Mouse (Mus musculus): Measurements from ENCODE around the gene Prkce. TPM values are rescaled to one million over a fixed set of nuclear protein-coding genes. Genes with fewer than 3 reads are reported as not detected.

The Prkce gene
- total RNA-seq, 2 experiments from 2014 or later, result 2.3 to 5.9 TPM

- no peak for ATAC-seq (replicated peaks; ENCODE audit: poor library complexity, severe bottlenecking)
Measured at GRCm38 (mm10) chr17:86392475-86392874, 224.9 kb downstream of the Prkce start.

GRCm38 (mm10) chr17:86393191-86393590, 225.6 kb downstream of the Prkce start:
- no peak for ATAC-seq (replicated peaks; ENCODE audit: poor library complexity, severe bottlenecking)

DNA sequence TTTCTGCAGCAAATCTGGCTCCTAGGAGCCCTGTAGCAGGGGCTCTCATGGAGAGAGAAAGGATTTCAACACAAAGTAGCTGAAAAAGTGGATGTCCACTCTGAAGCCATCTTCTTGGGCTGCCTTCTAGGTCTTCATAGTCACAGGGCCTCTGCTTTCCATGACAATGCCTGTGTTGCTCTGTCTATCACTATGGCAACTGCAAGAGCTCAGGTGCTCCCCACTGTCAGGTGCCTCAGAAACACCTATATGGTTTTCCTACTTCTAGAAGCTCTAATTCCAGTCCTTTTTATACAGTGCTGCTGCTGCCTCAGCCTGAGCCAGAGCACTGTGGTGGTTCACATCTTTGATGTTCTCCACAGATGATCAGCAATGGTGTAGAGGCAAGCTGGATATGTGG, 229.5 kb downstream of the Prkce start:
- ATAC-seq (replicated peaks; ENCODE audit: poor library complexity, severe bottlenecking), result no peak

GRCm38 (mm10) chr17:86397647-86398046, 230.1 kb downstream of the Prkce start:
- ATAC-seq (replicated peaks; ENCODE audit: poor library complexity, severe bottlenecking), result no peak

- no peak for ATAC-seq (replicated peaks; ENCODE audit: poor library complexity, severe bottlenecking)
Measured at GRCm38 (mm10) chr17:86398226-86398625, 230.6 kb downstream of the Prkce start.

GRCm38 (mm10) chr17:86400032-86400431, 232.4 kb downstream of the Prkce start:
- ATAC-seq (replicated peaks; ENCODE audit: poor library complexity, severe bottlenecking), result no peak

GRCm38 (mm10) chr17:86404795-86405501, 237.4 kb downstream of the Prkce start:
- ATAC-seq (replicated peaks; ENCODE audit: poor library complexity, severe bottlenecking), result no peak

DNA sequence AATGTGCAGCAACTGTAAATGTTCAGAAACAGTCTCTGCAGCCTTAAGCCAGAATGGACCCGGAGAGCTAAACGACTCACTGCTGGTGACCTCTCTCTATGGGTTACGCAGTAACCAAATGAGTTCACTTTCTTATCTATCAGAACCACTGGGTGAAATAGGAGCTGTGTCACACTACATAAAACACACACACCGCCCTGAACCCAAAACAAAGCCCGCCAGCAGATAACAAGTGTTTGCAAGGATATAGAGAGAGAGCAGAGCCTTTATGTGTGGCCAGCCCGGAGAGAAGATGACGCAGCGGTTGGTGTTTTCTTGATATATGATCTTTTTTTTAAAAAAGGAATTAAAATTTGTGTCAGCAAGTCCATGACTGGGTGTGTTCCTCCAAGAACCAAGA, 238.1 kb downstream of the Prkce start:
- no peak for ATAC-seq (replicated peaks; ENCODE audit: poor library complexity, severe bottlenecking)

DNA sequence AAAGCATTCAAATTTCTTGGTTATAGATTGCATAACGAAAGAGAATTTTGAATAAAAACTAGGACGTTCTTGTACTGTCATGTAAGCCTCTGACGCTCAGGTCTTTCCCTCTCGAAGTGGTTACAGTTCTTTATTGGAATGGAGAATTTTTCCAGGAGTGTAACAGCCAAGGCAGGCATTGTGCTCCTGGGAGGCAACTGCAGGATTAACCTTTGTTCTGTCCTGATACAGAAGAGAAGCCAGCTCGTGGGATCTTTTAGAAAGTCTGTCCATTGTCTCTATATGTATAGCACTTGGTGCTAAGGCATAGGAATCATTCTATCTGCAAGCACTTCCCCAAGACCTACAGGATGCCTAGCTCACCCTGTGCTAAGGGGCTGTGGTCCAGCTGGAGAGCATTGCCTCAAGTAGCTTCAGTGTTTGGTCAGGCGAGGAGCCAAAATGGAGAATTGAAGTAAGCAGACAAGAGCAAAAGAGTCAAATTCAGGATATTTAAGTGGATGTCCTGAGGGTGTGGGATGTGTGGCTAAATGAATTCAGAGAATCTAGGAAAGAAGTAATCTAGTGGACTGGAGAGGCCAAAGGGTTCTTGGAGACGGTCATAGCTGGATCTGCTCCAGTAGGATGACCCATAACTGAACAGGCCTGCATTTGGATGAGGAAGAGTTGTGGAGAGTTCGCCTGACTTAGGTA, 240.5 kb downstream of the Prkce start:
- no peak for ATAC-seq (replicated peaks; ENCODE audit: poor library complexity, severe bottlenecking)

DNA sequence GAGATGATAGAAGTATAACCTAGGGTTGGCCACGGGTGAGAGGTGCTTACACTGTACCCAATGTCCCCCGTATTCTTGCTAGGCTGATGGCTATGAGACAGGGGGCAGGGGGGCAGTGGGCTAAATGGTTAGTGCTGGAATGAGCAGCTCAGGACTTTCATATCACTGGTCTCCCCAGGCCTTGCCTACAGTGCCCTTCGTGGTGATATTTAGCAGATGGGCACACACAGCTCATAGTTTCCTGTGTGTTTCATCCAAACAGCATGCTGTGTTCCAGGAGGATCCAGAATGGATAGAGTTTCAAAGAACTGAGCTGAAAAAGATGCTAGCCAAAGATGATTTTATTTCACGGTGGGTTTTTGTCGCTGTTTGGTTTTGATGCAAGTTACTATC, 241.0 kb downstream of the Prkce start:
- ATAC-seq (replicated peaks; ENCODE audit: poor library complexity, severe bottlenecking), result no peak

GRCm38 (mm10) chr17:86409485-86409884, 241.9 kb downstream of the Prkce start:
- ATAC-seq (replicated peaks; ENCODE audit: poor library complexity, severe bottlenecking), result peak; percentile 91

GRCm38 (mm10) chr17:86410496-86410895, 242.9 kb downstream of the Prkce start:
- no peak for ATAC-seq (replicated peaks; ENCODE audit: poor library complexity, severe bottlenecking)

- no peak for ATAC-seq (replicated peaks; ENCODE audit: poor library complexity, severe bottlenecking)
Measured at GRCm38 (mm10) chr17:86412141-86412540, 244.6 kb downstream of the Prkce start.

DNA sequence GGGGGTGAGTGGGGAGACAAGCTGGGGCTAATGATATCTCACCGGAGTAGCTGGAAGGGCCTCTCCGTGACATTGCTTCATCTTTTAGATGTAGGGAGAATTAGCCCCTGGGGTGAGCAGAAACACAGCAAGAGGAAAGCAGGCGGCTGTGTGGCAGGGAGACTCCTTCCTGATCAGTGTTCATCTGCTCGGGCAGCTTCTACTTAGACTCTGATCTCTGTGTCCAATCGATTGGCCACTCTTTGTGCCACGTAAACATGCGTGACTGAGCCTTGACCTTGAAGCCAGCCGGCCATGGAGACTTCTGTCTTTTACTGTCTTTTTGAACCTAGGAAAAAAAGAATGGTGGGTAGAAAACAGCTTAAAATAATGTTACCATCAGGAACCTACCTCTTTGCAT, 247.0 kb downstream of the Prkce start:
- no peak for ATAC-seq (replicated peaks; ENCODE audit: poor library complexity, severe bottlenecking)

GRCm38 (mm10) chr17:86415989-86416388, 248.4 kb downstream of the Prkce start:
- ATAC-seq (replicated peaks; ENCODE audit: poor library complexity, severe bottlenecking), result no peak

- ATAC-seq (replicated peaks; ENCODE audit: poor library complexity, severe bottlenecking), result no peak
Measured at GRCm38 (mm10) chr17:86418334-86418733, 250.7 kb downstream of the Prkce start.

DNA sequence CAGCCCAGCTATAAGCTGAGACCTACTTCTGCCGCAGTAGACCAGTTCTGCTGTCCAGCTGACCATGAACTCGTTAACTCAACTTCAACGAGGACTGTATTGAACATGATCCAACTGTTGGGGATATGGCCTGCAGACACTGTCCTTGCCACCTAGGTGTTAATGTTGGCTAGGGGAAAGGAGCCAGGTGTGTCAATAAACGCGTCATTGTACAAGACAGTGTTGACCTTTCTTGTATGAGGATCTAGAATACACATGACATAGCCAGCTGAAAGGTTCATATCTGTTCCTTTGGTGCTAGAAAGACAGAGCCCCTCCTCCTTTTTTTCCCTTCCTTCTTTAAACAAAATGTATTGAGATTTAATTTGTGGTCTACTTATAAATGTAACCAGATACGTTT, 251.6 kb downstream of the Prkce start:
- ATAC-seq (replicated peaks; ENCODE audit: poor library complexity, severe bottlenecking), result no peak

GRCm38 (mm10) chr17:86420646-86421338, 253.2 kb downstream of the Prkce start:
- no peak for ATAC-seq (replicated peaks; ENCODE audit: poor library complexity, severe bottlenecking)

- ATAC-seq (replicated peaks; ENCODE audit: poor library complexity, severe bottlenecking), result no peak
Measured at GRCm38 (mm10) chr17:86422023-86422422, 254.4 kb downstream of the Prkce start.

GRCm38 (mm10) chr17:86429877-86430276, 262.3 kb downstream of the Prkce start:
- no peak for ATAC-seq (replicated peaks; ENCODE audit: poor library complexity, severe bottlenecking)

- ATAC-seq (replicated peaks; ENCODE audit: poor library complexity, severe bottlenecking), result no peak
Measured at GRCm38 (mm10) chr17:86433117-86433516, 265.5 kb downstream of the Prkce start.
